Mouse (Mus musculus): Measurements from ENCODE around the gene Fpgs. TPM values are rescaled to one million over a fixed set of nuclear protein-coding genes. Genes with fewer than 3 reads are reported as not detected.

Gene Fpgs
- total RNA-seq, 2 experiments from 2014 or later = 9.4 to 10.5 TPM

DNA sequence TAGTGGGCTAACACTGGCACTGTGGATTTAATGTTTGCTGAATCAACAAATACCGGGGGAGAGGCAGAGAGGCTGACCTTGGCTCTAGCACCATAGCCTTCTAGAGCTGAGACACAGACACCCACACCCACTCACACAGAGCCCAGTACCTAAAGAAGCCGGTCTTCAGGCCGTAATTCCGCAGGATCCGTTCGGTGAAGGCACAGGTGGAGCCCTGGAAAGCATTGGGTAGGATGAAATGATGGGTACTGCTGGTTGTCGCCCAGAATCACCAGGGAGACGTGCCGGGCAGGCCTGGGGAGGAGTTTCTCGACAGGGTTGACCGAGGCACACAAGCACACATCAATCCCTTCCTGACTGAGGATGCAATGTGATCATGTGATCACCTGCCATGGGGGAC lies 12.9 kb downstream of the Fpgs start:
- intact Hi-C loops (cut with DNase I) = loop anchor here (5.0 kb wide), 1 partner anchor 109 kb away; no protein-coding TSS in a partner anchor
- H3K27ac ChIP-seq = no peak overlapping the region
- no peak overlapping the region for H3K4me3 ChIP-seq
- DNase-seq (ENCODE audit: extremely low spot score in 1 of 2, low spot score in 2 of 2) = no peak
- no peak for TF ChIP-seq CTCF (IDR thresholded peaks at IDR 0.05)

DNA sequence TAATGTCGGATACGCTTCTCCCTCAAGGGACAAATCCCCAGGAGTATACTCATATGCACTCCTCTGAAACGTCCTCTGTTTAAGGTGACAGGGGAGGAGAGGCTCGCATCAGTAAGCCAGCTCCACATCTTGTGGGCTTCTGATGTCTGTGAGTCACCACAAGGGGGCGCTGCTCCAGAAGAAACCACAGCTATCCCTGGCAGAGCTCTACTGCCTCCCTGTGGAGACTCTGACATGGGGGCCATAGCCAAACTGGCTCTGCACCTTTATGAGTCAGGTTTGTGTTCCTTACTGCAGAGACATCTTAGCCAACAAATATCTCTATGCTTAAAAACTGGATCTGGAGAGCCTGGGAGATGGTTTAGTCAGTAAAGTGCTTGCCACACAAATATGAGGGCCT lies 14.5 kb downstream of the Fpgs start:
- no peak overlapping the region for H3K27ac ChIP-seq
- H3K4me3 ChIP-seq = no peak overlapping the region
- no peak; the same call in none of the 2 replicates for TF ChIP-seq CTCF (IDR thresholded peaks at IDR 0.05)
- intact Hi-C loops (cut with DNase I) = loop anchor here (1.0 kb wide), 1 partner anchor 57 kb away; no protein-coding TSS in a partner anchor
- DNase-seq (ENCODE audit: extremely low spot score in 1 of 2, low spot score in 2 of 2) = peak; percentile 87 to 89

DNA sequence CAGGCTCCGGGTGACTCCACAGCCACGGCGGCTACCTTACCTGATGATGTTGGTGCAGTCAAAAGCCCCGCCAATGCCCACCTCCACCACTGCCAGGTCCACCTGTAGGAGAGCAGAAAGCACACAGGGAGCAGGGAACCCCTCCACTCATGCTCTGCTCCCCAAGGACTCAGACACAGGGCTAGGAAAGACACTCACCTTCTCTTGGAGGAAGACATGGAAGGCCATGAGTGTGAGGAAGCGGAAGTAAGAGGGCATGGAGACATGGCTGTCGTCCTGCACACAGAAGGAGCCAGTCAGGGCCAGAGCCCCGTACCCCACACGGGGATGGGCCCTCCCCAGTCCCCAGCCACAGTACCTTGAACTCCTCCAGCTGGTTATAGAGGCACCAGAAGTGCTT lies 16.4 kb downstream of the Fpgs start:
- intact Hi-C loops (cut with DNase I) = no loop called here
- Histone ChIP-seq H3K4me3 (no peak overlapping the region), H3K27ac (no peak overlapping the region)
- TF ChIP-seq CTCF (IDR thresholded peaks at IDR 0.05) = no peak
- no peak for DNase-seq (ENCODE audit: extremely low spot score in 1 of 2, low spot score in 2 of 2)

DNA sequence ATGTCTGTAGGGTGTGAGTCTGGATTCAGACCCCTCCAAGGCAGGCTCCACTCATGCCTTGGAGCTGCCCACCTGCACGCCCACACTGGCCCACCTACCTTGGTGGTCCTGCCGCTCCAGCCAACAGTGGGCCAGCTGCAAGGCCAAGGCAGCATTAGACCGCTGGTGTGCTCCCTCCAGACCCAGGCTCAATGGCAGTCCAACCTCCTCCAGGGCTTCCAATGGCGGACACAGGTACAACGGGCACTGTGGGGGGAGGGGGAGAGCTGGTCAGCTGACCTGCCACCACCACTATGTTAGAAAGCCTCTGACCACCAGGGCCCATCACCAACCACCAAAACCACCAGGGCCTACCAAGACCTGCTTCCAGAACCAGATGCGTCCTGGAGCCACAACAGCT lies 17.3 kb downstream of the Fpgs start:
- TF ChIP-seq CTCF (IDR thresholded peaks at IDR 0.05) = no peak
- intact Hi-C loops (cut with DNase I) = no loop called here
- Histone ChIP-seq H3K4me3 (no peak overlapping the region), H3K27ac (no peak overlapping the region)
- no peak for DNase-seq (ENCODE audit: extremely low spot score in 1 of 2, low spot score in 2 of 2)

DNA sequence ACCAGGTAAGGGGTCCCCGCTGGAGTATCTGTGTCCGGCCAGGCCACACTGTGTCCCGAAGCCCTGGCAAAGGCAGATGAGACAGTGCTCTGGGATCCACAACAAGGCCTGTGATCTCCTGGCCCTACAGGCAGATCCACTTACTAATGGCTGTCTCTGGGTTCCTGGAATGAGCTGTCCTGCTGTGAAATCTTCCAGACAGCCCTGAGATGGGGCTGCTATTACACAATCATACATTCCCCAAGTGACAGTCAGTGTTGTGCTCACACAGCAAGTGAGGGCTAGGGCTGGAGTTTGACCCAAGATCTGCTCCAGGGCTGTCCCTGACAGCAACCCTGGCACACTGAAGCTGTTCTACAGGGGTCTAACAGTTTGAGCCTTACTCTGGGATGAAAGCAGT lies 18.1 kb downstream of the Fpgs start:
- DNase-seq (ENCODE audit: extremely low spot score in 1 of 2, low spot score in 2 of 2) = no peak
- intact Hi-C loops (cut with DNase I) = no loop called here
- TF ChIP-seq CTCF (IDR thresholded peaks at IDR 0.05) = no peak
- H3K27ac ChIP-seq = no peak overlapping the region
- H3K4me3 ChIP-seq = no peak overlapping the region

DNA sequence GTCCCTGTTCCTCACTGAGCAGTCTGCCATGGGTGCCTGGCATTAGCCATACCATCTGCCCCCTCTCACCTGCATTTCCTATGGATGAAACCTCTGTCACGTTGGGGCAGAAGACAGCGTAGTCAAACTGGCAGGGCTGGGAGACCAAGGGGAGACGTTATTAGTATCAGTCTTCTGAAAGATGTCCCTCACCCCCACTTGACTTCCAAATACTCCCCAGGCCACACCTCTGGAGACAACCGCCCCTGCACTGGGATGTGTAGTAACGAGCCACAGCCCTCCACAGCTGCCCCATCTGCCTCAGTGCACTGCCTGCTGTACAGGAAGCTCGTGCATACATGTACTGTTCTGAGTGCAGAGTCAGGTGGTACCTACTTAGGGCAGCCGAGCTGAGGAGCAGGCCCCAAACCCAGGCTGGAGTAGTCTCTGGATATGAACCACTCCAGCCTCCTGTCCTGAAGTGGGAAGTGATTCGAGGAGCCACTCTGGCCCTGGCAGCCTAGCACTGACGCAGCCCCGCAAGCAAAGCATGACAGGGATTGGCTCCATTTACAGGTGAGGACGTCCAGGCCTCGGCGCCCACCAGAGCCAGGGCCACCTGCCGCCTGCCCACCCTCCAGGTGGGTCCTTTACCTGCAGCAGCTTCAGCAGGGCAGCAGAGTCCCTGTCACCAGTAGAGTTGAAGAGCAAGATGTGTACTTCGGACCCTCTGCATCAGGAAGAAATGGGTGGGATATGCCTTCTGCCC lies 19.1 kb downstream of the Fpgs start:
- TF ChIP-seq CTCF (IDR thresholded peaks at IDR 0.05) = no peak
- no peak for DNase-seq (ENCODE audit: extremely low spot score in 1 of 2, low spot score in 2 of 2)
- no peak overlapping the region for H3K4me3 ChIP-seq
- H3K27ac ChIP-seq = no peak overlapping the region
- intact Hi-C loops (cut with DNase I) = no loop called here

DNA sequence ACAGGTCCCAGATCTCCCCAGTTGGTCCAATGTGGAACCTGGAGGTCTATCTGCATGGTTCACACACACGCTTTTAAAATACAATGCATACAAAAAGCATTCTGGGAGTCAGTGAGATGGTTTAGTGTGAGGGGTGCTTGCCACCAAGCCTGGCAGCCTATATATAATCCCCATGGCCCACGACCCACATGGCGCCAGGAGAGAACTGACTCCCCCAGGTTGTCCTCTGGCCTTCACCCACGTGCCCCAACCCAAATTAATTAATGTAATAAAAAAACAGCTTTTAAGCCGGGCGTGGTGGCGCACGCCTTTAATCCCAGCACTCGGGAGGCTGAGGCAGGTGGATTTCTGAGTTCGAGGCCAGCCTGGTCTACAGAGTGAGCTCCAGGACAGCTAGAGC lies 20.2 kb downstream of the Fpgs start:
- DNase-seq (ENCODE audit: extremely low spot score in 1 of 2, low spot score in 2 of 2) = no peak
- Histone ChIP-seq H3K27ac (no peak overlapping the region), H3K4me3 (no peak overlapping the region)
- intact Hi-C loops (cut with DNase I) = no loop called here
- TF ChIP-seq CTCF (IDR thresholded peaks at IDR 0.05) = no peak

DNA sequence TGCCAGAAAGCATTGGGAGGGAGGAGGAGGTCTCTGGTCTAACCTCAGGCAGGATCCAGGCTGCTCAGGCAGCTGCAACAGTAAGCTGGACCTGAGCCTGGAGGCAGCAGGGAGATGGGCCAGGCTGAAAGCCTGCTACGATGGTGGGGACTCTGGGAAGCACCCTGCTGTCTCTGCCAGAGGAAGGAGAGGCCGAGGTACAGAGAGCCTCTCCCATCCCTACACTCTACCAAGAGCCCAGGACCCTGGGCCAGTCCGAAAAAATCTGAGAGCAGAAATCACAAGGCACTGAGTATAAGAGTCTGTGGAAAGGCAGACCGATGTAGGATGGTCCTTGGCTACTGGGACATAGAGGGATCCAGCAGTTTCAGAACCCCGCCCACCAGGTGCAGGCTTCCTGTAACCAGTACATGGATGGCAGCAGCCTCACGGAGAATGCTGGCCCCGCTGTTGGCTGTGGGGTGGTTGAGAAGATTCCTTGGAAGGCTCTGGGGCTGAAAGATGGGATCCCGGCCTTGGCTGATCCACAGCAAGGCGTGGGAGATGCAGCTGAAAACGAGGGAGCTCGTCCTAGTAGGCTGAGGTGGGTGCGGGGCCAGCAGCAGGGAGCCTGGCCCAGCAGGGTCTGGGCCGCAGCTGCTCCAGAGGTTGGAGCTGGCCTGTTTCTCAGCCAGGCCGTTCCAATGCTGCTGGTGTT lies 21.1 kb downstream of the Fpgs start:
- Histone ChIP-seq H3K4me3 (no peak overlapping the region), H3K27ac (no peak overlapping the region)
- DNase-seq (ENCODE audit: extremely low spot score in 1 of 2, low spot score in 2 of 2) = no peak
- intact Hi-C loops (cut with DNase I) = no loop called here
- TF ChIP-seq CTCF (IDR thresholded peaks at IDR 0.05) = no peak

DNA sequence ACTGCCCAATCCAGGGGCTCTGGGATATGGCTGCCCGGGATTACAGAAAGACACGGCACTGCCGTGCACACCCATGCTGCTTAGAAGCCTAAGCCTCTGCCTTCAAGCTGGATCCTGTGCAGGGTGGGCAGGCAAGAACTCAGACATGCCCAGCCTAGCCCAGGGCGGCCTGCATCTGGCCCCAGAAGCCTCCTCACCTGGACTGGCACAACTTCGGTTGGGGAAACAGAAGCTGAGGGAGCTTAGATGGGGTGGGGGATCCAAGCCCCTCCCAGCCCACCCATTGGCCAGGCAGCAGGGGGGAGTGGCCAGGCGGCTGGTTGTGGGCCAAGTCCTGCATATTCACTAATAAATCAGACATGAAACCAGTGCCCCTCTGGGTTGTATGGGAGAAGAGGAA lies 22.2 kb downstream of the Fpgs start:
- TF ChIP-seq CTCF (IDR thresholded peaks at IDR 0.05) = no peak
- Histone ChIP-seq H3K27ac (no peak overlapping the region), H3K4me3 (no peak overlapping the region)
- intact Hi-C loops (cut with DNase I) = no loop called here
- no peak for DNase-seq (ENCODE audit: extremely low spot score in 1 of 2, low spot score in 2 of 2)

DNA sequence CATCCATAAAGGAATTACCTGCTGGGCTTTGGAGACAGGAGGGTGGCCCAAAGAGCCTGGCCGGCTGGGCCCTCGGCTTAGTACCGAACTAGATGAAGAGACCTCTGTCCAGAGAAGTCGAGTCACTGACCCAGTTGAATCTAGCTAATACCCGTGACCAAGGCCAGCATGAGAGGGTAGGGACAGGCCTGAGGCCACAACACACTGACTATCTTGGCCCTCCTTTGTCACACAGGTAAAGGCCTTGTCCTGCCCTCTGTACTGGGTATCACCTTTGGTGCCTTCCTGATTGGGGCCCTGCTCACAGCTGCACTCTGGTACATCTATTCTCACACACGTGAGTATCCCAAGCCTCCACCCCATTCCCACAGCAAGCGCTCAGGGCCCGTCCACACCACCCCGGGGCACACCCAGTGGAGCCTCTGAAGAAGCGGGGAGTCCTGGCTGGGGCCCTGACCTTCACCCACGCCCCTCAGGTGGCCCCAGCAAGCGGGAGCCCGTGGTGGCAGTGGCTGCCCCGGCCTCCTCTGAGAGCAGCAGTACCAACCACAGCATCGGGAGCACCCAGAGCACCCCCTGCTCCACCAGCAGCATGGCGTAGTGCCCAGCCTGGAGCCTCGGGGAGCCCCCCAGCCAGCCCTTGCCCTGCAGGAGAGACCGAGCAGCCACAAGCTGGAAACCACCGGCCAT lies 22.8 kb downstream of the Fpgs start:
- no peak for TF ChIP-seq CTCF (IDR thresholded peaks at IDR 0.05)
- DNase-seq (ENCODE audit: extremely low spot score in 1 of 2, low spot score in 2 of 2) = no peak
- Histone ChIP-seq H3K4me3 (no peak overlapping the region), H3K27ac (no peak overlapping the region)
- intact Hi-C loops (cut with DNase I) = no loop called here

DNA sequence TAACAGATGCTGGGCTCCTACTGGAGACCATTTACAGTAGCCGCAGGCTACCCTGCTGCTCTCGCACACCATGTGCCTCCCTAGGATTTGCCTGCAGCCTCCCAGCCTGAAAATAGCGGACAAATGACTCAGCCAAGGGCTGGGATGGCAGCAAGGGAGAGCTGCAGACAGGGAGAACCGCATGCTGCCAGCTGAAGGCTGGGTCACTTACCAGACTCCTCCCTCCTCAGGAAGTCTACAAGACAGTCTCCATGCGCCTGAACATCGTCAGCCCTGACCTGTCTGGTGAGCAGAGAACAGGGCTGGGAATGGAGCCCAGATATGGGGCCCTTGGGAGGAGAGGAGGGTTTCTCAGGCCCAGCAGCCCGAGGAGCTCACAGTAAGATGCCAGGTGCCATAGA lies 23.9 kb downstream of the Fpgs start:
- TF ChIP-seq CTCF (IDR thresholded peaks at IDR 0.05) = no peak
- no peak overlapping the region for H3K4me3 ChIP-seq
- H3K27ac ChIP-seq = peak overlapping the region; percentile 56
- DNase-seq (ENCODE audit: extremely low spot score in 1 of 2, low spot score in 2 of 2) = peak; percentile 53 to 69
- intact Hi-C loops (cut with DNase I) = no loop called here

DNA sequence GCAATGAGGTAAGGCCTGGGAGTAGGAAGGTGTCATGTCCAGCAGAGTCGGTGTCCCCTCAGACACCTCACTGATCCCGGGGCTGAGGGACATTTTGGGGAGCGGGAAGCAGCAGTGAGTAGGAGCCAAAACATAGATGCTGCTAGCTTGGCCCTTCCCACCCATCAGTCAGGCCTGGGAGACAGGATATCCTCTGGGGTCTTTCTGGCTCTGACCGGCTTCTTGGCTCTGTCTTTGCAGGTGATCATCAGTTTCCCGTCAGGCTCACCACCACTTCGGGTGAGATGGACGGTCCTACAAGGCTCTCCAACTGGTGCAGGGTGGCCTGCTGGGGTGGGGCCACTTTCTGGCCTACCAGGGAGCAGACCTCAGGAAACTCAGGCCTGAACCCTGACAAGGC lies 26.3 kb downstream of the Fpgs start:
- intact Hi-C loops (cut with DNase I) = no loop called here
- H3K4me3 ChIP-seq = no peak overlapping the region
- no peak overlapping the region for H3K27ac ChIP-seq
- no peak for TF ChIP-seq CTCF (IDR thresholded peaks at IDR 0.05)
- DNase-seq (ENCODE audit: extremely low spot score in 1 of 2, low spot score in 2 of 2) = no peak

Data from left cerebral cortex, adult 2 months (tissue).